Comparison of ENCODE assay signal across 8 mouse cellular contexts in genomic region chr4:151140368-151140982, GRCm38 (mm10). TPM values are rescaled to one million over a fixed set of nuclear protein-coding genes. Genes with fewer than 3 reads are reported as not detected.
DNase-seq lines count a peak whose midpoint lies in the region; ATAC-seq and TF ChIP-seq lines count a peak whose summit lies in the region.

No protein-coding gene starts in this region.

- TF ChIP-seq CTCF in heart, adult 2 months (IDR thresholded peaks at IDR 0.05) = no peak

- intact Hi-C loops in heart, adult 2 months (cut with DNase I) = loop anchor here (5.0 kb wide), 1 partner anchor 173 kb away; no protein-coding TSS in a partner anchor

- no peaks in the 10 kb centered on the region for H3K79me2 ChIP-seq in heart, adult 2 months (replicated peaks; ENCODE audit: control insufficient read depth, insufficient read depth, low read length)

- H3K27ac ChIP-seq in heart, embryonic 13.5 days (replicated peaks) = no peak overlapping the region
- H3K27ac ChIP-seq in heart, adult 2 months = no peak overlapping the region
- peak overlapping the region; percentile 99 for H3K27ac ChIP-seq in hindbrain, embryonic 13.5 days
- H3K27ac ChIP-seq in limb, embryonic 12.5 days = no peak overlapping the region

- H3K9ac ChIP-seq in heart, embryonic 13.5 days = peak overlapping the region; percentile 67
- H3K9ac ChIP-seq in heart, adult 2 months (ENCODE audit: low read depth, low read length) = no peak overlapping the region
- H3K9ac ChIP-seq in hindbrain, embryonic 13.5 days = peak overlapping the region; percentile 65
- no peak overlapping the region for H3K9ac ChIP-seq in limb, embryonic 12.5 days (replicated peaks)

- peaks cover 12% of the 10 kb centered on the region for H3K27me3 ChIP-seq in heart, embryonic 13.5 days (replicated peaks)
- no peaks in the 10 kb centered on the region for H3K27me3 ChIP-seq in heart, adult 2 months (ENCODE audit: control insufficient read depth, insufficient read depth, low read length)
- peaks cover 11% of the 10 kb centered on the region for H3K27me3 ChIP-seq in hindbrain, embryonic 13.5 days
- H3K27me3 ChIP-seq in limb, embryonic 12.5 days = peaks cover 35% of the 10 kb centered on the region

- peaks cover 10% of the 10 kb centered on the region; the same call in 1 of the 2 replicates for H3K9me3 ChIP-seq in heart, embryonic 13.5 days
- peaks cover 8% of the 10 kb centered on the region; the same call in 1 of the 2 replicates for H3K9me3 ChIP-seq in hindbrain, embryonic 13.5 days
- H3K9me3 ChIP-seq in limb, embryonic 12.5 days = peaks cover 15% of the 10 kb centered on the region; the same call in 1 of the 2 replicates

- H3K4me1 ChIP-seq in heart, embryonic 13.5 days = peaks cover 46% of the 10 kb centered on the region
- H3K4me1 ChIP-seq in heart, adult 2 months (ENCODE audit: control insufficient read depth, insufficient read depth, low read length) = no peaks in the 10 kb centered on the region; the same call in 1 of the 2 replicates
- peaks cover 42% of the 10 kb centered on the region for H3K4me1 ChIP-seq in hindbrain, embryonic 13.5 days (replicated peaks)
- peaks cover 34% of the 10 kb centered on the region for H3K4me1 ChIP-seq in limb, embryonic 12.5 days (replicated peaks)

- peak overlapping the region; percentile 71 for H3K4me2 ChIP-seq in heart, embryonic 13.5 days
- peak overlapping the region; percentile 48 for H3K4me2 ChIP-seq in hindbrain, embryonic 13.5 days
- H3K4me2 ChIP-seq in limb, embryonic 12.5 days = peak overlapping the region; percentile 42

- no peak for ATAC-seq in heart, embryonic 13.5 days (ENCODE audit: extremely low read depth, insufficient number of reproducible peaks, low FRiP score, low TSS enrichment)
- peak; percentile 80 for ATAC-seq in hindbrain, embryonic 13.5 days (ENCODE audit: low FRiP score)
- ATAC-seq in limb, embryonic 12.5 days (ENCODE audit: insufficient number of reproducible peaks, insufficient read depth, low FRiP score, low TSS enrichment, low read depth) = no peak

- TF ChIP-seq EP300 in heart, adult 2 months (IDR thresholded peaks at IDR 0.05; ENCODE audit: insufficient read depth, low read depth, low read length) = no peak

- WGBS in heart, embryonic 13.5 days = 19% methylated on average over 20 of the region's 20 CpGs
- 29% methylated on average over 18 of the region's 20 CpGs for WGBS in heart, adult 2 months
- WGBS in hindbrain, embryonic 13.5 days = 4% methylated on average over 16 of the region's 20 CpGs
- WGBS in limb, embryonic 12.5 days = 5% methylated on average over 18 of the region's 20 CpGs

- no peaks in the 10 kb centered on the region for H3K36me3 ChIP-seq in heart, embryonic 13.5 days
- H3K36me3 ChIP-seq in heart, adult 2 months (ENCODE audit: control insufficient read depth, insufficient read depth, low read length) = no peaks in the 10 kb centered on the region
- peaks cover 19% of the 10 kb centered on the region for H3K36me3 ChIP-seq in hindbrain, embryonic 13.5 days
- no peaks in the 10 kb centered on the region for H3K36me3 ChIP-seq in limb, embryonic 12.5 days

- DNase-seq in heart, adult 2 months = no peak
- DNase-seq in embryo, embryonic 10.5 days (ENCODE audit: low spot score) = peak; percentile 94
- peak; percentile 92 to 94 for DNase-seq in right cerebral cortex, postnatal 36 days (ENCODE audit: low spot score in 2 of 2)
- DNase-seq in T-cell, adult 2 months (ENCODE audit: low spot score) = no peak
- DNase-seq in B cell, adult 2 months = no peak

- H3K4me3 ChIP-seq in heart, embryonic 13.5 days = no peak overlapping the region
- H3K4me3 ChIP-seq in heart, adult 2 months = no peak overlapping the region
- peak overlapping the region; percentile 20 for H3K4me3 ChIP-seq in hindbrain, embryonic 13.5 days
- peak overlapping the region; percentile 19 for H3K4me3 ChIP-seq in limb, embryonic 12.5 days (replicated peaks)

- TF ChIP-seq POLR2A in heart, adult 2 months (IDR thresholded peaks at IDR 0.05; ENCODE audit: insufficient read depth, low read depth, low read length) = no peak

RNA-seq across cellular contexts. Expression of gene Gm13090, which starts 51.1 kb away (rescaled TPM):
- not detected in 2 replicates for polyA plus RNA-seq in heart, embryonic 13.5 days (2015; fragmentation: Nextera tagmentation; extraction: Ambion mirVana)
- under 1 TPM in 1 of 2 experiments, not detected in 1; 0.34 TPM for total RNA-seq in heart, adult 2 months (2021)
- 0.35 and 0.41 TPM in 2 replicates for polyA plus RNA-seq in heart, adult 2 months (2012; rRNA removed)
- not detected in 2 replicates for polyA plus RNA-seq in hindbrain, embryonic 13.5 days (2015; fragmentation: Nextera tagmentation; extraction: Ambion mirVana)
- polyA plus RNA-seq in limb, embryonic 12.5 days (2016; fragmentation: Nextera tagmentation; extraction: Ambion mirVana) = not detected in 2 replicates

Comparison
In these comparisons a context has a peak if more than half of its experiments do, and no peak if none do; other contexts are left out.
1. H3K9ac ChIP-seq: peak in heart, embryonic 13.5 days (single experiment) and hindbrain, embryonic 13.5 days (single experiment); none in heart, adult 2 months (single experiment) and limb, embryonic 12.5 days (single experiment).
2. H3K4me3 ChIP-seq: peak in hindbrain, embryonic 13.5 days (single experiment) and limb, embryonic 12.5 days (single experiment); none in heart, embryonic 13.5 days (single experiment) and heart, adult 2 months (single experiment).
3. DNase-seq: peak in embryo, embryonic 10.5 days (single experiment) and right cerebral cortex, postnatal 36 days (2 of 2); none in heart, adult 2 months (0 of 2), T-cell, adult 2 months (single experiment) and B cell, adult 2 months (0 of 2).
4. Peak in every context shown above with its lines, with median percentiles within 50 percentile points of each other: H3K4me2 ChIP-seq.